Mouse (Mus musculus) Patski (cell line): ENCODE data around the gene Agmat. TPM values are rescaled to one million over a fixed set of nuclear protein-coding genes. Genes with fewer than 3 reads are reported as not detected.
A peak's percentile ranks its signal among the peaks of the same experiment; 100 is the strongest.

Source experiments
- ATAC-seq: fragments of 100-300 bp; one replicate; pipeline ENCODE4 v1.8.0; 2021
- CTCF ChIA-PET: fragments of 350-600 bp; sonication (Branson Sonifier 250); formaldehyde crosslinking; loops from one replicate; lab custom pipeline; 2022; ENCODE audit warnings: inconsistent platforms; lab: Charles Lee
- POLR2A ChIA-PET: fragments of 350-600 bp; sonication (Branson Sonifier 250); formaldehyde crosslinking; loops from one replicate; lab custom pipeline; 2022; ENCODE audit warnings: antibody characterized with exemption, inconsistent platforms; lab: Charles Lee
- DNase-seq: peaks from one replicate; pipeline ENCODE4 v3.0.0-alpha.2; 2011; ENCODE audit warnings: low read depth, low spot score
- H3K27me3 ChIP-seq: fragments of 371-371 bp; one replicate; pipeline ENCODE4 v1.5.1; 2021
- CTCF ChIP-seq: fragments of 100-300 bp; IDR thresholded peaks from one replicate; pipeline ENCODE4 v1.5.1; 2021
- in situ Hi-C: fragments of 300-500 bp; cut with MboI; formaldehyde crosslinking; loops from 3 replicates; pipeline ENCODE4 v1.11.1; 2018; ENCODE audit warnings: low pct_unique_long_range_greater_than_20kb, mixed read lengths
- polyA plus RNA-seq: library from polyadenylated mRNA; unstranded; gene quantifications from one replicate; pipeline ENCODE4 v1.2.3, GENCODE M21; 2021

Agmat gene
- polyA plus RNA-seq, 1 experiment from 2014 or later = not detected

- ChIA-PET POLR2A (interaction anchor here (0.5 to 1.0 kb wide), 2 partner anchors 11 to 42 kb away, joined by 3 read pairs; partner anchors contain the start of gene Ddi2), CTCF (no interaction called here)
- H3K27me3 ChIP-seq = no peaks in the 10 kb centered on the region
- ATAC-seq = peak; percentile 92
- TF ChIP-seq CTCF = no peak
- in situ Hi-C loops = no loop called here
- no peak for DNase-seq
These were observed 11.8 kb upstream of the Agmat start for GRCm38 (mm10) chr4:141734446-141735205.

GRCm38 (mm10) chr4:141735206-141735560 lies 11.3 kb upstream of the Agmat start:
- H3K27me3 ChIP-seq = no peaks in the 10 kb centered on the region
- TF ChIP-seq CTCF = no peak
- no peak for ATAC-seq
- POLR2A ChIA-PET = interaction anchor here (1.0 kb wide), 1 partner anchor 11 kb away, joined by 3 read pairs; the partner anchor contains the start of gene Ddi2
- no peak for DNase-seq
- CTCF ChIA-PET = no interaction called here
- in situ Hi-C loops = no loop called here

GRCm38 (mm10) chr4:141736856-141737255 lies 9.6 kb upstream of the Agmat start:
- CTCF ChIA-PET = no interaction called here
- H3K27me3 ChIP-seq = no peaks in the 10 kb centered on the region
- POLR2A ChIA-PET = no interaction called here
- TF ChIP-seq CTCF = no peak
- DNase-seq (no peak), ATAC-seq (no peak)
- in situ Hi-C loops = no loop called here

- DNase-seq (no peak), ATAC-seq (no peak)
- ChIA-PET POLR2A (no interaction called here), CTCF (no interaction called here)
- TF ChIP-seq CTCF = no peak
- H3K27me3 ChIP-seq = no peaks in the 10 kb centered on the region
- in situ Hi-C loops = no loop called here
These were observed 8.5 kb upstream of the Agmat start for GRCm38 (mm10) chr4:141738015-141738414.

- ATAC-seq (peak; percentile 65), DNase-seq (no peak)
- ChIA-PET CTCF (no interaction called here), POLR2A (no interaction called here)
- no peaks in the 10 kb centered on the region for H3K27me3 ChIP-seq
- TF ChIP-seq CTCF = no peak
- in situ Hi-C loops = no loop called here
These were observed 4.6 kb upstream of the Agmat start for GRCm38 (mm10) chr4:141741856-141742255.

- no peak for DNase-seq
- no peaks in the 10 kb centered on the region for H3K27me3 ChIP-seq
- ChIA-PET POLR2A (no interaction called here), CTCF (no interaction called here)
- no peak for TF ChIP-seq CTCF
- ATAC-seq = peak; percentile 35
- in situ Hi-C loops = no loop called here
These were observed 4.1 kb upstream of the Agmat start for GRCm38 (mm10) chr4:141742381-141742780.

GRCm38 (mm10) chr4:141749557-141749956 lies 3.1 kb downstream of the Agmat start:
- no peak for TF ChIP-seq CTCF
- no peaks in the 10 kb centered on the region for H3K27me3 ChIP-seq
- DNase-seq = no peak
- in situ Hi-C loops = no loop called here
- no peak for ATAC-seq
- ChIA-PET POLR2A (interaction anchor here (0.7 kb wide), 1 partner anchor 74 kb away, joined by 5 read pairs; no protein-coding TSS in a partner anchor), CTCF (no interaction called here)

- ATAC-seq (no peak), DNase-seq (no peak)
- no peak for TF ChIP-seq CTCF
- in situ Hi-C loops = no loop called here
- H3K27me3 ChIP-seq = no peaks in the 10 kb centered on the region
- POLR2A ChIA-PET = no interaction called here
- CTCF ChIA-PET = no interaction called here
These were observed 4.4 kb downstream of the Agmat start for GRCm38 (mm10) chr4:141750826-141751225.

- no peak for TF ChIP-seq CTCF
- ATAC-seq = no peak
- CTCF ChIA-PET = no interaction called here
- H3K27me3 ChIP-seq = no peaks in the 10 kb centered on the region
- DNase-seq = no peak
- in situ Hi-C loops = no loop called here
- POLR2A ChIA-PET = no interaction called here
These were observed 5.1 kb downstream of the Agmat start for GRCm38 (mm10) chr4:141751419-141752075.

GRCm38 (mm10) chr4:141752076-141752421 lies 5.6 kb downstream of the Agmat start:
- ChIA-PET POLR2A (no interaction called here), CTCF (no interaction called here)
- DNase-seq = no peak
- H3K27me3 ChIP-seq = no peaks in the 10 kb centered on the region
- in situ Hi-C loops = no loop called here
- ATAC-seq = no peak
- TF ChIP-seq CTCF = no peak

- ATAC-seq (no peak), DNase-seq (no peak)
- no peak for TF ChIP-seq CTCF
- H3K27me3 ChIP-seq = no peaks in the 10 kb centered on the region
- CTCF ChIA-PET = no interaction called here
- POLR2A ChIA-PET = no interaction called here
- in situ Hi-C loops = no loop called here
These were observed 9.0 kb downstream of the Agmat start for GRCm38 (mm10) chr4:141755375-141755930.
